Mouse (Mus musculus): ENCODE measurements around the gene Cacna1a. TPM values are rescaled to one million over a fixed set of nuclear protein-coding genes. Genes with fewer than 3 reads are reported as not detected.
"Not testable (repeated sequence)": the region's sequence is repeated elsewhere in the genome, so short reads cannot be mapped to it uniquely, and the experiment has no call there.

Gene Cacna1a
- total RNA-seq, 1 experiment from 2014 or later, result not detected

GRCm38 (mm10) chr8:84458853-84459252 is 70.6 kb downstream of the Cacna1a start:
- ATAC-seq (replicated peaks; ENCODE audit: insufficient number of reproducible peaks, low FRiP score, low TSS enrichment, poor library complexity, severe bottlenecking), result no peak

GRCm38 (mm10) chr8:84459276-84459675 is 71.0 kb downstream of the Cacna1a start:
- no peak for ATAC-seq (replicated peaks; ENCODE audit: insufficient number of reproducible peaks, low FRiP score, low TSS enrichment, poor library complexity, severe bottlenecking)

GRCm38 (mm10) chr8:84460698-84461097 is 72.5 kb downstream of the Cacna1a start:
- no peak for ATAC-seq (replicated peaks; ENCODE audit: insufficient number of reproducible peaks, low FRiP score, low TSS enrichment, poor library complexity, severe bottlenecking)

- no peak for ATAC-seq (replicated peaks; ENCODE audit: insufficient number of reproducible peaks, low FRiP score, low TSS enrichment, poor library complexity, severe bottlenecking)
These were observed 78.7 kb downstream of the Cacna1a start for GRCm38 (mm10) chr8:84466932-84467331.

- ATAC-seq (replicated peaks; ENCODE audit: insufficient number of reproducible peaks, low FRiP score, low TSS enrichment, poor library complexity, severe bottlenecking), result no peak
These were observed 80.8 kb downstream of the Cacna1a start for GRCm38 (mm10) chr8:84469076-84469475.

- ATAC-seq (replicated peaks; ENCODE audit: insufficient number of reproducible peaks, low FRiP score, low TSS enrichment, poor library complexity, severe bottlenecking), result no peak
These were observed 83.2 kb downstream of the Cacna1a start for GRCm38 (mm10) chr8:84471271-84471995.

- ATAC-seq (replicated peaks; ENCODE audit: insufficient number of reproducible peaks, low FRiP score, low TSS enrichment, poor library complexity, severe bottlenecking), result no peak
These were observed 86.2 kb downstream of the Cacna1a start for GRCm38 (mm10) chr8:84474456-84474855.

GRCm38 (mm10) chr8:84477341-84477740 is 89.1 kb downstream of the Cacna1a start:
- ATAC-seq (replicated peaks; ENCODE audit: insufficient number of reproducible peaks, low FRiP score, low TSS enrichment, poor library complexity, severe bottlenecking), result no peak

GRCm38 (mm10) chr8:84483004-84483403 is 94.8 kb downstream of the Cacna1a start:
- ATAC-seq (replicated peaks; ENCODE audit: insufficient number of reproducible peaks, low FRiP score, low TSS enrichment, poor library complexity, severe bottlenecking), result no peak

- ATAC-seq (replicated peaks; ENCODE audit: insufficient number of reproducible peaks, low FRiP score, low TSS enrichment, poor library complexity, severe bottlenecking), result no peak
These were observed 97.1 kb downstream of the Cacna1a start for GRCm38 (mm10) chr8:84485366-84485765.

GRCm38 (mm10) chr8:84485864-84486263 is 97.6 kb downstream of the Cacna1a start:
- ATAC-seq (replicated peaks; ENCODE audit: insufficient number of reproducible peaks, low FRiP score, low TSS enrichment, poor library complexity, severe bottlenecking), result no peak

GRCm38 (mm10) chr8:84489223-84489622 is 101.0 kb downstream of the Cacna1a start:
- ATAC-seq (replicated peaks; ENCODE audit: insufficient number of reproducible peaks, low FRiP score, low TSS enrichment, poor library complexity, severe bottlenecking), result no peak

GRCm38 (mm10) chr8:84494541-84495084 is 106.4 kb downstream of the Cacna1a start:
- ATAC-seq (replicated peaks; ENCODE audit: insufficient number of reproducible peaks, low FRiP score, low TSS enrichment, poor library complexity, severe bottlenecking), result no peak

- no peak for ATAC-seq (replicated peaks; ENCODE audit: insufficient number of reproducible peaks, low FRiP score, low TSS enrichment, poor library complexity, severe bottlenecking)
These were observed 112.9 kb downstream of the Cacna1a start for GRCm38 (mm10) chr8:84501181-84501580.

- ATAC-seq (replicated peaks; ENCODE audit: insufficient number of reproducible peaks, low FRiP score, low TSS enrichment, poor library complexity, severe bottlenecking), result no peak
These were observed 113.5 kb downstream of the Cacna1a start for GRCm38 (mm10) chr8:84501671-84502308.

GRCm38 (mm10) chr8:84502638-84503037 is 114.4 kb downstream of the Cacna1a start:
- ATAC-seq (replicated peaks; ENCODE audit: insufficient number of reproducible peaks, low FRiP score, low TSS enrichment, poor library complexity, severe bottlenecking), result no peak

- no peak for ATAC-seq (replicated peaks; ENCODE audit: insufficient number of reproducible peaks, low FRiP score, low TSS enrichment, poor library complexity, severe bottlenecking)
These were observed 119.0 kb downstream of the Cacna1a start for GRCm38 (mm10) chr8:84507220-84507619.

- ATAC-seq (replicated peaks; ENCODE audit: insufficient number of reproducible peaks, low FRiP score, low TSS enrichment, poor library complexity, severe bottlenecking), result not testable (repeated sequence)
These were observed 121.5 kb downstream of the Cacna1a start for GRCm38 (mm10) chr8:84509764-84510163.

GRCm38 (mm10) chr8:84511621-84512020 is 123.4 kb downstream of the Cacna1a start:
- no peak for ATAC-seq (replicated peaks; ENCODE audit: insufficient number of reproducible peaks, low FRiP score, low TSS enrichment, poor library complexity, severe bottlenecking)

- no peak for ATAC-seq (replicated peaks; ENCODE audit: insufficient number of reproducible peaks, low FRiP score, low TSS enrichment, poor library complexity, severe bottlenecking)
These were observed 125.5 kb downstream of the Cacna1a start for GRCm38 (mm10) chr8:84513765-84514164.
